Mouse (Mus musculus): ENCODE data around the gene Ppp1r32. TPM values are rescaled to one million over a fixed set of nuclear protein-coding genes. Genes with fewer than 3 reads are reported as not detected.

The Ppp1r32 gene
- polyA plus RNA-seq (2014; fragmentation: Illumina TruSeq; extraction: RNeasy Lipid Tissue Mini Kit (QIAGEN cat#74804); ENCODE audit: low read depth, low replicate concordance): not detected

DNA sequence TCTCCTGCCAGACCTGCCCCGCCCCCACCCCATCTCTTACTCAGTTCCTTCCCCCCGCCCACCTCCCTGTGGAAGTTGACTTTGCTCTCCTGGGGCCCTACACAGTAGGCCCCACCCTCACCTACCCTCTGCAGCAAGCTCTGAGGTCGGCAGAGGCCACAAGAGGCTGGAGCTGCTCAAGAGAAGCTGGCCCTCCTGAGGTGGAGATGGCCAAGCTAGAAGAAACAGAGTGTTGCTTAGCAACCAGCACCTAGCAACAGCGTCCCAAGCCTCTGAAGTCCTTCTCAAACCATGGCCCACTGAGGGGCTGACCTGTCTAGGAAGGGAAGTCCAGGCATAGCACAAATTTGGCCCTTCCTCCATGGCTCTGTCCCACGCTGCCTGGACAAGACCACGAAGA lies at the start of gene Ppp1r32:
Gene Ppp1r32, minus strand, starts transcription at position 226 of the 400 bp plus-strand sequence.

DNA sequence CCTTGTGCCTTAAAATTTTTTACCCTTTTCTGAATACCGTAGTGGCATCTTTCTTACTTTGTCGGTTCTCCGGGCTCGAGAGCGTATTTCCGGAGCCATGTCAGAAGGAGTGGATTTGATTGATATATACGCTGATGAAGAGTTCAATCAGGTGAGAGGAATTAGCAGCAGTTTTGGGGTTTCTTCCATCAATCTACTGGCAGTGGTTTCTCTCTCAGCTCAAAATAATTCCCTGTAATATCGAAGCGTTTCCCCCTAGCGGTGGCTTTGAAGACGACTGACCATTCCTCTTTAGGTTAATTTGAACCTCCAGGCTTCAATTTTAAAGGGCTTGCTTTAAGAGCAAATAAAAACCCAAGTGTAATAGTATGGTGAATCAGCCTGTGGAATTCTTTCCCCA lies 43.2 kb upstream of the Ppp1r32 start, which contains the start of gene Sdhaf2:
Gene Sdhaf2, minus strand, starts transcription at position 233 of the 400 bp plus-strand sequence.

DNA sequence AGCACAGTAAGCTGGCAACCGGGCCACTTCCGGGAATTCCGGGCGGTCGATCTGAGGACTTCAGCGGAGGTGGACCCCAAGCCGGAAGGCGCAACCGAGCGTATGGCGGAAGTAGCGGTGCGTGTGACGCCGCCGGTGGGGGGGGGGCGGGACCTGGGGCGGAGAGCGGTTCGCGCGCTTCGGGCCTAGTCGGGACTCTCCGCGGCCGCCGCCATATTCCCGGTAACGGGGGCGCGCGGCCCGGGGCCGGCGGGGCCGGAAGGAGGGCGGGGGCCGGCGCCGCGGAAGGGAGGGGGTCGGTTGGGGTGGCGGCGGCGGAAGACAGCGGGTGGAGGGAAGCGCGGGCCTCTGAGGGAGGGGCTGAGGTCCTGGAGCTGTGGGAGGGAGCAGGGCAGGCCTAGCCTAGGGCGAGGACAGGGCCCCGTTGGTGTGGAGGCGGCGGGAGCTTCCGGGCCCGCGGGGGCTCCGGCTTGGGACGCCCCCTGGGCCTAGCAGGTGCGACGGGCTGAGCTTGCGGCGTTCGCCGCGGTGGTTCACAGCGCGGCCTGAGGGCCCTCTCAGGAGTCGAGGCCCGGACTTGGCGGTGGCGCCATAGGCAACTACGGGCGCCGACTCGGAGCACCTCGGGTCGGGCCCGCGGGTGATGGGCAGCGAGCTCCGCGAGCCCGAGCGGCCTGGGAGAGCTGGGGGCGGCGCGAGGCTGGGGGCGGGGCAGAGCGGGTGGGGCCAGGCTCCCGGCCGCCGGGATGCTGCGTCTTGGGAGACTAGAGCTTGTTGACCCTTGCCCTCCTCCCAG lies 42.6 kb upstream of the Ppp1r32 start, which contains the start of gene Cpsf7:
Gene Cpsf7, plus strand, starts transcription at position 161 of the 796 bp plus-strand sequence.

DNA sequence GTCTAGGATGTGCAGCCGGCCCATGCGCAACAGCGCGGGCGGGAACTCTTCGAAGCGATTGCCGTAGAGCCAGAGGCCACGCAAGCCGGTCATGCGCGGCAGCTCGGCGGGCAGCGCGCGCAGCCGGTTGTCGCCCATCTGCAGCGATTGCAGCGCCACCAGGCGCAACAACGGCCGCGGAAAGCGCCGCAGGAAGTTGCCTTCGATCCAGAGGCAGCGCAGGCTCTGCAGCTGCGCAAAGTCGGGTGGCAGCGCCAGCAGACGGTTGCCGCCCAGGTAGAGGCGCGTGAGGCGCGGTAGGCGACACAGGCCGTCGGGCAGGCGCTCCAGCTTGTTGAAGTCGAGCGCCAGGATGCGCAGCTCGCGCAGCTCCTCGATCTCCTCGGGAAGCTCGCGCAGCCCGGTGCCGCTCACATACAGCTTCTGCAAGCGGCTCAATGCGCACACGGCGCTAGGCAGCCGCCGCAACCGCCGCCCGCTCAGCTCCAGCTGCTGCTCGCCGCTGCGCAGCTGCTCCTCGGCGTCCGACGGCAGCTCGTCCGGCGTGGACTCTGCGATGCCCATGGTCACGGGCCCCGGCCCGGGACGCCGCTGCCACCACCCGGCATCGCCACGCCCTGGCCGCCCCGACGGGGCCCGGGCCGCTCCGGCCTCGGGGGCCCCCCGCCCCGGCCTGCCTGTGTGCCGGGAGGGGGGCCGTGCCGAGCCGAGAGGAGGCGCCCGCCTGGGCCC lies 25.8 kb downstream of the Ppp1r32 start, which contains the start of gene Lrrc10b:
Gene Lrrc10b, minus strand, starts transcription at position 722 of the 732 bp plus-strand sequence.

Other genes with a start within 250 kb of the Ppp1r32 start
- 1.8 TPM for gene Myrf, start 242.2 kb downstream of the Ppp1r32 start, polyA plus RNA-seq (2014; fragmentation: Illumina TruSeq; extraction: RNeasy Lipid Tissue Mini Kit (QIAGEN cat#74804); ENCODE audit: low read depth, low replicate concordance)
- not detected for gene Dagla, start 178.1 kb downstream of the Ppp1r32 start, polyA plus RNA-seq (2014; fragmentation: Illumina TruSeq; extraction: RNeasy Lipid Tissue Mini Kit (QIAGEN cat#74804); ENCODE audit: low read depth, low replicate concordance)
- 0.65 TPM for gene Syt7, start 93.8 kb downstream of the Ppp1r32 start, polyA plus RNA-seq (2014; fragmentation: Illumina TruSeq; extraction: RNeasy Lipid Tissue Mini Kit (QIAGEN cat#74804); ENCODE audit: low read depth, low replicate concordance)
- not detected for gene Lrrc10b, start 25.5 kb downstream of the Ppp1r32 start, polyA plus RNA-seq (2014; fragmentation: Illumina TruSeq; extraction: RNeasy Lipid Tissue Mini Kit (QIAGEN cat#74804); ENCODE audit: low read depth, low replicate concordance)
- 35.0 TPM for gene Cpsf7, start 42.3 kb upstream of the Ppp1r32 start, polyA plus RNA-seq (2014; fragmentation: Illumina TruSeq; extraction: RNeasy Lipid Tissue Mini Kit (QIAGEN cat#74804); ENCODE audit: low read depth, low replicate concordance)
- gene Sdhaf2, start 43.2 kb upstream of the Ppp1r32 start, polyA plus RNA-seq (2014; fragmentation: Illumina TruSeq; extraction: RNeasy Lipid Tissue Mini Kit (QIAGEN cat#74804); ENCODE audit: low read depth, low replicate concordance): 72.4 TPM
- gene Tmem216, start 73.3 kb upstream of the Ppp1r32 start, polyA plus RNA-seq (2014; fragmentation: Illumina TruSeq; extraction: RNeasy Lipid Tissue Mini Kit (QIAGEN cat#74804); ENCODE audit: low read depth, low replicate concordance): 5.5 TPM
- 3.2 TPM for gene Cyb561a3, start 94.2 kb upstream of the Ppp1r32 start, polyA plus RNA-seq (2014; fragmentation: Illumina TruSeq; extraction: RNeasy Lipid Tissue Mini Kit (QIAGEN cat#74804); ENCODE audit: low read depth, low replicate concordance)
- 5.4 TPM for gene Tmem138, start 94.4 kb upstream of the Ppp1r32 start, polyA plus RNA-seq (2014; fragmentation: Illumina TruSeq; extraction: RNeasy Lipid Tissue Mini Kit (QIAGEN cat#74804); ENCODE audit: low read depth, low replicate concordance)
- gene Ddb1, start 122.4 kb upstream of the Ppp1r32 start, polyA plus RNA-seq (2014; fragmentation: Illumina TruSeq; extraction: RNeasy Lipid Tissue Mini Kit (QIAGEN cat#74804); ENCODE audit: low read depth, low replicate concordance): 62.9 TPM
- gene Tkfc, start 122.7 kb upstream of the Ppp1r32 start, polyA plus RNA-seq (2014; fragmentation: Illumina TruSeq; extraction: RNeasy Lipid Tissue Mini Kit (QIAGEN cat#74804); ENCODE audit: low read depth, low replicate concordance): 21.8 TPM
- 0.93 TPM for gene Vwce, start 151.3 kb upstream of the Ppp1r32 start, polyA plus RNA-seq (2014; fragmentation: Illumina TruSeq; extraction: RNeasy Lipid Tissue Mini Kit (QIAGEN cat#74804); ENCODE audit: low read depth, low replicate concordance)
- not detected for gene Pga5, start 195.1 kb upstream of the Ppp1r32 start, polyA plus RNA-seq (2014; fragmentation: Illumina TruSeq; extraction: RNeasy Lipid Tissue Mini Kit (QIAGEN cat#74804); ENCODE audit: low read depth, low replicate concordance)
- 2.6 TPM for gene Vps37c, start 205.8 kb upstream of the Ppp1r32 start, polyA plus RNA-seq (2014; fragmentation: Illumina TruSeq; extraction: RNeasy Lipid Tissue Mini Kit (QIAGEN cat#74804); ENCODE audit: low read depth, low replicate concordance)